Mouse (Mus musculus): ENCODE measurements at regions not wholly inside any gene's neighbourhood (a gene's known extent, or its start where the extent isn't known, plus 50 kb on each side); places are given as distances from the start of the nearest gene placed in this dataset.

DNA sequence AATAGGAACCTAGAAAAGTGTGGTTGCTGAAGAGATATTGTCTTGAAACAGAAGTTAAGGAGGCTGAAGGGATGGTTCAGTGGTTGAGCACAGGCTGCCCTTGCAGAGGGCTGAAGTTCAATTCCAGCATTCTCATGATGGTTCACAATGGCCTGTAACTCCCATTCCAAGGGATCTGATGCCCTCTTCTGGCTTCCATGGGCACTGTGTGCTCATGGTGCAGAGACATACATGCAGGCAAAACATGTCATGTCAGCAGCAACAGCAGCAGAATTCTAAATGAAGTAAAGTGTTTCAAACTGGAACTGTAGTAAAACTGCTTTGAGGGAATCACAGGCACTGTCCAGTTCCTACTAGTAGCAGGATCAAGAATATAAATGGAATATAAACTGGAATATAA is 162.7 kb upstream of the Zpld1 start:
- peak; percentile 10 for DNase-seq (ENCODE audit: low read depth, low spot score)

DNA sequence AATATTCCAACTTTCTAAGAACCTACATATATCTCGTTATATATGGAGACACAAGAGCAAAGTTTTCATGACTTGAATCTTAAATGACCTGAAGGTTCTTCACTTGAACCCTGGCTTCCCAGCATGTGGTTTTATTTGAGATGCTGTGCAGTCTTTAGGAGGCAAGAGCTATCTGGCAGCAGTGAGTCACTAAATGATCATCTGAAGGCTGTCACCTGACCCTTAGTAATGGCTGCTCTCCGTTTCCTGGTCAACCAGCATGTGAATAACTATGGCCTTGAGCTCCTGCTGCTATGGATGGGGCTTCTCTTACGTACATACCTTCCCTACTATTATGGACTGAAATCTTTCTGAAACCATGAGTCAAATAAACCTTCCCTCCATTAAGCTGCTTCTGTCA is 149.8 kb upstream of the Zpld1 start:
- no peak for DNase-seq (ENCODE audit: low read depth, low spot score)

DNA sequence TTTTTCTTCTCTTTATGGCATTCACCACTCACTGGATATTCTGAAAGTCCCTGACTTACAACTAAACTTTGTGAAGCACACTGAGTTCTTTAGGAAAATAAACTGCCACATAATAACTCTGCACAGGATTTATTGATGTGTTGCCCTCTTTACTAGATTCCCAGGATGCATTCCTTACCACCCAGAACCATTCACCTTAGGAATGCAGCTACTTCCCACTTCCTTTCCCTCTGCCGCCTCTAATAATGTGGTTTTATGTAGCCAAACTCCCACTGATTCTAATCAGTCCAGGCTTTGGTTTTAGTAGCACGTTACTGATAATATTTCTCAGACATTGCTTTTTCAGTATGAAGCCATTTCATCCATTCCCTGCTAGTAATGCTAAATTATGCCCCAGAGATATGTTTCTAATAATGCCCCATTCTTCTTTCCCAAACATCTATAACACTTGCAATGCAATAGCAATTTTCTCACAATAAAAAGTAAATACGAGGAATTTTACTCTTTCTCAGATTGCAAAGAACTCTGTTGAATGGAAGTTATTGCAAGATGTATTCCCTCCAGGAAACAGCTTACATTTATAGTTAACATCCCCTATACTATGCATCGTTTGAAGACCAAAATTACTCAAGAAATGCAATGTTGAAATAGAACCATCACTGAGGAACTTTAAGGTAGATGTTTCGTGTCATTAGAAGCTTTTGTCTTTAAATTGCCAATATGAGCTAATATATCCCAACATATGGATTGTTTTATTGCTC is 145.2 kb upstream of the Zpld1 start:
- no peak for DNase-seq (ENCODE audit: low read depth, low spot score)

DNA sequence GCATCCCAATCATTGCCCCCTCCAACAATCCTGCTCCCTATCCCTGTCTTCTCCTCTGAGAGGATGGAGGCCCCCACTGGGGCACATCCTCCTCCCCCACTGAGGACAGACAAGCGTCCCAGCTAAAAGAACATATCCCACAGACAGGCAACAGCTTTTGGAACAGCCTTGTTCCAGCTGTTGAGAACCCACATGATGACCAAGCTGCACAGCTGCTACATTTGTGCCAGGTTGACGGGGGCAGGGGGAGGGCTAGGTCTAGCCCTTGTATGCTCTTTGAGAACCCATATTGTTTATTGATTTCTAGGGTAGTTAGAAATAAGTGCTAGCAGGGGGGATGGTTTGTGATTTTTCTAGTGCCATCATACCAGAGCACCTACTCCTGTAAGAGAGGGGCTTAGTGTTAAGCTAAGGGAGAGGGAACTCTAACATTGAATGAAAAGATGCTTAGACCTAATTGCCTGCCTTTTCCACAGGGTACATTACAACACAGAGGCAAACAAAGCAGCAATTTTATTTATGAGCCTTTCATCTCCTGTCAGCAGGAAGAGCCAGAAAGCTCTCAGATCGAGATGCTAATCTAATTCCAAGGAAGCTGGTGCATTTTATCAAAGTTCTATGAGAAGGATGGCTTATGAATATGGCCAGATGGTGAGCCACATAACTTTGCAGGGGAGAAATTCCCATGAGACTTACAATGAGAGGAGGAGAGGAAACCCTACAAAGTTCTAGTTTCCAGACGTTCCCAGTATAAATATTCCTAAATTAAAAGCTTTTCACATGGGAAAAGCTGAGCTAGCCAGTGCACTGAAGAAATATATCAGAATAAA is 137.6 kb upstream of the Zpld1 start:
- no peak for DNase-seq (ENCODE audit: low read depth, low spot score)

DNA sequence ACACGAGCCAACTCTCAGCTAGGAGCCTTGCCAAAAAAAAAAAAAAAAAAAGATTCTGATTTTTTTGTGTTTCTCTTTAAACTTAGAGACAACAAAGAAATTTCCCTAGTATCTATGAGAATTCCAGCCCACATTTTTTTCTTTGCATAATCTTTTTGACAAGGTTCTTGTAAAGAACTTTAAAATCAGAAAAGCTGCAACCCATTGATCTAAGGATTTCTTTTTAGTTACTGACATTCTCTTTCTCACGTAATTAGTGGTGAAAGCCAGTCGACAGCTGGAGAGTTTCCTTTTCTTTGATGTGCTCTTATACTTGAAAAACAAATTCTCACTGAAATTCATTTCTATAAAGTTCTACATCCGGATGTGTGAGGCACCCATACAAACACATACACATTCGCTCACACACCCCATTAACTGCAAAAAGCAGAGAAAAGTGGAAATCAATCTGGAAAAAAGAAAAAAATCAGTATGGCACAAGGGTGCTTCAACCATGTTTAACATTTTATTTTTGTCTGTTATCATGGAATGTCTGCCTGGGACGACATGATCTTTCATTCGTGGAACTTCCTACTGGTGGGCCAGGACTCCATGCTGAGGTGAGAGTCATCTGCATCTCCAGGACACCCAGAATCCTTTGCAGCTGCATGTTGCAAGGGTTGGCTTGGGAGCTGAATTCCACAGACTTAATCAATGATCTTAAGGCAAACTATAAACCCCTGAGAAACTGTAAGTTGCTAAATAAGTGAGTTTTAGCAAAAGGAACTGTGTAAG is 124.0 kb upstream of the Zpld1 start:
- DNase-seq (ENCODE audit: low read depth, low spot score) = no peak

DNA sequence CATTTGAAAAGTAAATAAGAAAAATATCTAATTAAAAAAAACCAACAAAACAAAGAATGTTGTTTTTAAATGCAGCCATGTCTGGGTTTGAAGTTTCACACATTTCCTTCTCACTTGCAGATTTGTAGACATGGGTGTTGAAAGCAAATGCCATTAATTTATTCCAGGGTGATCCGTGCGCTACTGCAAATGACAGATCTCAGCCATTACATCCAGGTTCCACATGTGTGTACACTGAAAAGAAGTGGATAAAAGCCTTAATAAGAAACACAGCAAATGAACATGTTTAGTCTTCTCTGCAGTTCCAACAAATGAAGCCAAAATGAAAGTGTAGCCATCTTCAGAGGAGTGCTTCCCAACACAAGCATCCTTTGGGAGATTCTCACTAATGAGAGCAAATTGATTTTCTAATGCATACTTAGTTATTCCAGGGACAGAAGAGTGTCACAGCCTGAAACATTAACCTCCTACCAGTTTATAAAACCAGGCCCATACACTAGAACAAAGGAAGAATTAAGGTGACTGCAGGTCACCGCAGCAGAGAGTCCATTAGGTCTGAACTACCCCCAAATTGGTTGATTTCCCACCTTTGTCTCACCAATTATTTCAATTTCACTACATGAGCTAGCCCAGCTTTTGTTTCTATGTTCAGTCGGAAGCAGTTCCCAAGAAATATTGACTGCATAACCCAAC is 123.2 kb upstream of the Zpld1 start:
- DNase-seq (ENCODE audit: low read depth, low spot score) = no peak

DNA sequence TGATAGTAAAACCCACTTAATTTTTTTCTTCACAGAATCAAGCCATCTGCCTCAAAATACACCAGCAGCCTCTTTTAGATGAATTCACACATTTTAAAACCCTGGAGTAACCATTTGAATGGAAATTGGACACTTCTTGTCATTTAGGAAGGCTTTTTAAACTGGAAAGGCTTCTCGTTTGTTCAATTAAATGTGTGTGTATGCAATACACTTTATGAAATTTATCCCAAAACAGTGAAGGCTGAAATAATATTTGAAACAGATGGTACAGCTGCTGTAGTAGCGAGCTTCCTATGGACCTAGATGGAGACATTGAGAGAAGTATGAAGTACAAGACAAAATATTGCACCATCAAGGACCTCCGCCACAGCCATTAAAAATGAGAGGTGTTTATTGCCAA is 121.1 kb upstream of the Zpld1 start:
- DNase-seq (ENCODE audit: low read depth, low spot score) = no peak

DNA sequence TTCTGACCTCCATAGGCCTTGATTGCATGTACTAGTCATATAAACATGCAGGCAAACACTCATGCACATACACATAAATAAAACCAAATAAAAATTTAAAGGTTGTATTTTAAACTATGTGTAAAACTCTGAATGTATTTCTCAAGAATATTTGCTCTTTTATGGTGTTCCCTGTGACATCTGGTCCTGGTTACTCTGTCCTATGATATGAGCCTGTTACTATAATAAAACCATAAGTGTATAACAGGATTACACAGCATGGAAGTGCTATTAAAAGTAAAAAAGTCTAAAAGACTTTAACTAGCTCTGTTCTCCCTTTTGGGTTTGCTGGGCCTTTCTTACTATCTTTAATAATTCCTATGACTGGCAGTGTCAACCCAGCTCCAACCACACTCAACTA is 103.0 kb upstream of the Zpld1 start:
- DNase-seq (ENCODE audit: low read depth, low spot score) = no peak

DNA sequence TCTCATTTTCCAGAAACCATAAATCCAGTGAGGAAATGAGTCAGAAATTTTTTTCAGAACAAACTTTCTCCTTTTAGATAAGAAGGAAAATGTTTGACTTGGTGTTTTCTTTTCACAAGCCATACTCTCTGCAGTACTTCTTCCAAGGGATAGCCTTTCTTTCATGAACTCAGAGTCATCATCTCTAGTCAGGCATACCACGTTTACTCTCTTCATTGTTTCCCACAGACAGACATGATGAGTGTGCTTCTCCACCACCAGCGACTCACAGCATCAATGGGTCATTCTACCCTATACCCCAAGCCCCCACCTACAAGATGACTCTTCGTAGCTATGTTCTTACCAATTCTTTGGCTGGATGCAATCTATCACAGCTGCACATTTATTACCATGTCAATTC is 97.1 kb upstream of the Zpld1 start:
- DNase-seq (ENCODE audit: low read depth, low spot score) = no peak

DNA sequence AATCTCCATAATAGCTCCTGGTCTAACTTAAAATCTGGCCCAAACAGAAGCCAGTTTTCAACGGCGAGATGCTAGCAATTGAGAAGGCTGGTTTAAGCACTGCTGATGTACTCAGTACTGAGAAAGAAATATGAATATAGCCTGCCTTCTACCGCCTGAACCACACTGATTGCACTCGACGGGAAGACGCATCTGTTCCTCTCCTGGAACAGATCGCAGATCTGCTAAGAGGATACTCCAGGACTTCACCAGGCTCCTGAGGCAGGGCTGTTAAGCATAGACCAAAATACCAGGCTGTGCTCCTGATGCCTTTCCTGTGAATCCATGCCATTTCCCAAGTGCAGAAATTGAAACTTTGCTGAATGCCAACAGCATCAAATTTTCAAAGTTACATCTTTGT is 92.6 kb upstream of the Zpld1 start:
- no peak for DNase-seq (ENCODE audit: low read depth, low spot score)

DNA sequence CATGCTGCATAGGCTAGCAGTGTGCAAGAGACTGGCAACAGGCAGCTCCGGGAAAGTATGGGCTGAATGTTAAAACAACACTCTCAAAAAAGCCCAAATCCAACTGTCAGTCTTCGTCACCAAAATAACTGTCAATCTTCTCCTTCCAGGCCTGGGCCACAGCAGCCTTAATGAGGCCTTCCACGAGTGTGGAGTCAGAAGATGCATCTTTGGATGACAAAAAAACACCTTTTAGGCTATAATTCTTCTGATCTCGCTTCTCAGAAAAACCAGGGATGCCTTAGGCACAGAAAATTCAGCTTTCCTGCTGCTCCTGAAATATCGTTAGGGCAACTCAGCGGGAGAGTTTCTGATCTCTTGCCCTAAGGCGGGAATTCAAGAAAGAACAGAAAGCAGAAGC is 82.2 kb upstream of the Zpld1 start:
- no peak for DNase-seq (ENCODE audit: low read depth, low spot score)

DNA sequence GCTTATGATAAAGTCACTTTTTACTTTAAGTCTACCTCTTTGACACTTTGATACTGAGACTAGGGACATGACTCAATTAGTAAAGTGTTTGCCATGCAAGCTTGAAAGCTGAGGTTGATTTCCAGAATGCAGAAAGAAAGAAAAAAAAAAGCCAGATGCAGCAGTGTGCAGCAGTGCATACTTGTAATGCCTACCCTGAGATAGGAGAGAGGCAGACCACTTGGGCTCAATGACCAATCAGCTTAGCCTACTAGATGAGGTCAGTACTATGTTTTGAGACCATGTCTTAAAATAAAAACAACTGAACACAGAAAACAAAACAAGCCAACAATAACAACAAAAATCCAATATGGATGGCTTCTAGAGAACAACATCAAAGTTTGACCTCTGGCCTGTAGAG is 81.4 kb upstream of the Zpld1 start:
- DNase-seq (ENCODE audit: low read depth, low spot score) = no peak

DNA sequence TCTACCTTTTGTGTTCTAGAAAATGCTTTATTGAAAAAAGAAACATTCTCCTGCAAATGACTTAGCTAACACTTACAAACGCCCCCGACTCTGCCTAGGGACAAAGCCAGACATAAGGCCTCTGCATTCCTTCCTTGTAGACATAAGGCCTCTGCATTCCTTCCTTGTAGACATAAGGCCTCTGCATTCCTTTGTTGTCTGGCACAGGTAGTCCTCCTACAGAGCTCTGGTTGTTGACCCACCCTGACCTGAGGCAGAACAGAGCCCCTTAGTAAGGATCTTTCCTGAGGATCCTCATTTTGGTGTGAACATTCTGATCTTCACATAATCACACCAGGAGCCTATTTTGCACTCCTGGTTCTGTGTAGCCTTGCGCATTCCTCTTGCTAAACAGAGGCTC is 80.9 kb upstream of the Zpld1 start:
- peak; percentile 40 for DNase-seq (ENCODE audit: low read depth, low spot score)

DNA sequence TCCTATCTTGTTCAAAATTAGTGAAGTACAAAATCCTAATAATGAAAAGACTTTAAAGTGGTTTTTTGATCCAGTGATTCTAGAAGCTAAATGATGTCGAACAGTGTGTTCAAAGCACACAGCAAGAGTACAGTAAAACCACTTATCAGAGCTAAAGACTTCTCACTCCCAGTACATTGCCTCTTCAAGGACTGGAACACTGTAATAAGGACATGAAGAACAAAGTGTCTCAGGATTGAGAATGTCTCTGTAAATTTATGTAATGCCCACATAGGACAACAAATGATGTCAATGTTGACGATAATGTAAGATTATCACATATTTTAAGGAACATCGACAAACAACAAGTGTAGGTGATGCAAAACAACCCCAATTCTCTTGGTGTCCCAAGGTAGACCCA is 78.1 kb upstream of the Zpld1 start:
- DNase-seq (ENCODE audit: low read depth, low spot score) = no peak

DNA sequence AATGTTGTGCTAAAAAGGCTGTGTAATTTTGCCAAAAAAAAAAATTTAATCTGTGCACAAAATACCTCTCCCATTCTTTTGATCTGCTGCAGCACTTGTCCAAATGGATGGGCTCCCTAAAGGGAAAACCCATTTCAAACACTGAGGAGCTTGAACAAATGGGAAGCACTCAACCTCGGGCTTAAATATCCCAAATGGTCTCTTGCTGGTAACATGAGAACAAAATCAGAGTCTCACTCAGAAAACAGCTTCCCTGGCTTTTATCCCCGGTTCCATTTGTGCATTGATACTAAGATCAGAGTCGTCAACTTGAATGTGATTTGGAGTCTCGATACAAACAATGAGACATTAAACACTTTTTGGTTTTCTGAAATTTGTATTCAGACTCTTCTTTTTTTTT is 59.9 kb upstream of the Zpld1 start:
- DNase-seq (ENCODE audit: low read depth, low spot score) = no peak

DNA sequence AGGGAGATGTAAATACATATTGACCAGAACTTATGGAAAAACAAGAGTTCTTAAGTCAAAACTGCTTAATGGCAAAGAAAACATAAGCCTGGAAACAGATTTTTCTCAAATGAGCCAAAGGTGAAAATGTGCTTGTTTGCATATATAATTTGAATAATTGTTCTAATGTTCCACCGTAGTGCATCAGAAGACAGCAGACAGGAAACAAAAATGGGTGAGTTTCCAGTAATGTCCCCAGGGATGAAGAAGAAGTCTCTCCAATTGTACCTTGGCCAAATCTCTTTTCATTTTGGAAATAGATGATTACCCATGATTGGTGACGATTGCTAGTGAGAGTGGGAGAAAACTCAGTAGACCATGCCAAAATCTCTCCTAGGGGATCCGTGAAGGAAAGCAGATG is 58.3 kb upstream of the Zpld1 start:
- DNase-seq (ENCODE audit: low read depth, low spot score) = no peak

Measured in R1 (cell line).